Mouse (Mus musculus): ENCODE results near the gene Nebl.

Nebl gene

DNA sequence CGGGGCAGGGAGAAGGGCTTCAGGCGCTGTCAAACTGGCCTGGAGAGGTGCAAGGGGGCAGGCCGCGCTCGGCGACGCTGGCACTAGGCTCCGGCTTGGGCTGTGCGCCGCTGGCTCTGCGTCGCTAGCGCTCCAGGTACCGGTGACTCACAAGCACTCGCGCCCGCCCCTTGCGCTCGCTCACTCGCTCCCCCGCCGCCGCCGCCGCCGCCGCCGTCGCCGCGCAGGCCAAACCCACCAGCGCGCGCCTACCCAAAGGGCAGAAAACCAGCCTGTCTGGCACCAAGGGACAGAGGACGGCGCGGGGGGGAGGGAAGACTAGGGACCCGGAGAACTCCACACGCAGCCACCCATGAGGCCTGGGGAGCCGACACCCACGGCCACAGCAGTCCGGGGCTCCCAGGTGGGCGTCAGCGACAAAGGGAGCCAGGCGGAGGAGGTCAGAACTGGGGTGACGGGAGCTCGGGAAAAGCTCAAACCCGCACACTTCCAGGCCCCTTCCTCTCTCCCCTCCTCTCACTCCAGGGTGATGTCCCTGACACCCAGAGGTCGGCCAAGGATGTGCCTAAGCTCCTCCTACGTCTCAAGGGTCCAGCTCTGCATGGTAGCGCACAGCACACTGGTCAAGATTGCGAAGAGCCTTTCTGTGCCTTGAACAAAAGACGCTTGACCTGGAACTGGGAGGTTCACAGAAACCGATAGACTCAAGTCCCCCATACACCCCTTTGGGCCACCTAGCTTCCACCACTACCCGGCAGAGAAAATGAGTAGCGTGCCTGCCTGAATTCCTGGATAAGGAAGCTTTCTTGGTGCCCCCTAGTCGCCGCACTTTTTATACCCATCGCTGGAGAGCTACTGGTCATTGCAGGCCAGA is at the start of gene Nebl:
Gene Nebl, minus strand, starts transcription at position 508 of the 874 bp plus-strand sequence.
- DNase-seq (ENCODE audit: low read depth, low spot score), result peak; percentile 74

DNA sequence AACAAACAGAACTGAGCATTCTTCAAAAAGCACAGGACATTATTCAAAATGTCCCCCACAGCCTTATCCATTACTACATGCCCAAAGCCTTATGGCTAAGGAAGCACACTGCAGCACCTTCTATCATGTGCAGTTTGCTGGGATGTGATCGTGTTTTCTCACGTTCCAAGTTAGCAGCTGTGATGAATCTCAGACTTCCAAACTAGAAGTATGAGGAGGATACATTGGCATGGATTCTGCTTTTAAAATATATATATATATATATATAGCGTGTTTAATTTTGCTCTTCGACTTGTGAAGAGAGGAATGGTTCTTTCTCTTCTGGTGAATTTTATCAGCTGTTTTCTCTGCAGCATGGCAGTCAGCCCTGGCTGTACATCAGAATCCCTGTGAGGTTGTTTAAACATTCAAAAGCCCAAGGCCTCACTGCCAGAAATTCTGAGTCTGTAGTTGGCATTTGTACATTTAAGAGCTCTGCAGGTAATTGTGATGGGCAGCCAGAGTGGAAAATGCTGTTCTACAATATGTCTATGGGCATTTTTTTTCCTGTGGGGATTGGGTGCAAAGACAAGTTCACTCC is 39.1 kb upstream of the Nebl start:
- DNase-seq (ENCODE audit: low read depth, low spot score), result no peak

DNA sequence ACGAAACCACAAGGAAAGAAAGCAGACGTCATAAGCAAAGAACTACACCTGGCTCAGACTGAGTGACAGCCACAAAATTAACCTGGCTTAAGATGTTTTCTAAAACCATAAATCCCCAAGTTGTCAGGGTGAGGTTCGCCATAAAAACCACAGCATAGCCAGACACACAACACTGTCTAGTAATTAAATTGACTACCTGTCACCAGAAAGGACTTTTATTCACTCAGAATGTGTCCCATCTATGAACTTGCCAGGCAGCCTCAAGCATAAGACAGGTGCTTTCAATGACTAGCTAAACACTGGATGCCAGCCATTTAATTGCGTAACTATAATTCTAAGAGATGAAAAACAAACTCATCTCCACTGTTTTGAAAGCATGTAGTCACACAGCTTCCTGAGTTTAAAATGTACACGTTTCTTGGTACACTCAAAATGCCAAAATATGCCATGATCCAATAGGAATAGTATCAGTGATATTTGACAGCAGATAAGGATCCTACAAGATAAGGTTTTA is 38.0 kb upstream of the Nebl start:
- no peak for DNase-seq (ENCODE audit: low read depth, low spot score)

DNA sequence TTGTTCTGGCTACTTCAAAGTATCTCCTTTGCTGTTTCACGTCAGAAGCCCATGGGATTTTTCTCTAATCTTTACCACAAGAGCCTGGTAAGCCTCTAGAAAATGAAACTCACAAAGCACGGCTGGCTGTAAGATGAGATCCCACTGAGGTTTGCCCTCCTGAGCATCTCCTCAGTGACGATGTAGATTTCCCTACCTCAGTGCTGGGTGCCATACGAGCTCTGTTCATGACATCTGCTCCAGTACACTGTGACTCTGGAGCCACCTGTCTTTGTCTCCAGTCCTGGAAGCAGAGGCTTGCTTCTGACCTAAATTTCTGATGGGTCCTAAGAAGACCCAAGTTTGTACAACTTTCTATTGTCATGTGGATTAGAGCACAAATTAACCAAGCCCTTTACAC is 25.0 kb upstream of the Nebl start:
- DNase-seq (ENCODE audit: low read depth, low spot score), result no peak

DNA sequence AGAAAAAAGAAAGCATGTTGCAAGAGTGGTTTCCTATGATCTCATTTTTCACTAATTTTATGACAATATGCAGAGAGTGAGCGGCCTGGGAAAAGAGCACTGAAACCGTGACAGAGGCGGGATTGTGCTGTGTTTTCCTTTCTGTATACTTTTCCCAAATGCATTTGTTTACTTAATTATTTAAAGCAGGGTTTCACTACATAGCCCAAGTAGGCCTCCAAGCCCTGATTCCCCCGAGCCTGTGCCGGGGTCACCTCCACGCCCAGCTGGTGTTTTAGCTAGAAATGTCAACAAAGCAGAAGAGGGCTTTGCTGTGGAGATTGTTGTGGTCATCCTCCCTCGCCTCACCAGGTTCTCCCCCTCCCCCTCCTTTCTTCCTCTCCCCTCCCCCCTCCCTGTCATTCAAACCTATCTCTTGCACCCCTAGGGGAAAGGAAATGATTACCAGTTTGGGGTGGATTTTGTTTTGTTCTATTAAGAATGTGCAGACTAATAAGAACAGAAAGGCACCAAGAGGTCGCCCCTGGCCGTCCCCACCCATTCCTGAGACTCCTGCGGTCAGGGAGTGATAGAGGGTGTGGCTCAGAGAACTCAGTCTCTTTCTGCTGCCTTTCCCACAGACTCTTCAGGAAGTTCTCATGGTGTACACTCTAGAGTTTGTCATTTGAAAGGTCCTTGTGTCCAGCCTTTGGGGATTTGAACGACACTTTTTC is 10.9 kb upstream of the Nebl start:
- DNase-seq (ENCODE audit: low read depth, low spot score), result peak; percentile 32

DNA sequence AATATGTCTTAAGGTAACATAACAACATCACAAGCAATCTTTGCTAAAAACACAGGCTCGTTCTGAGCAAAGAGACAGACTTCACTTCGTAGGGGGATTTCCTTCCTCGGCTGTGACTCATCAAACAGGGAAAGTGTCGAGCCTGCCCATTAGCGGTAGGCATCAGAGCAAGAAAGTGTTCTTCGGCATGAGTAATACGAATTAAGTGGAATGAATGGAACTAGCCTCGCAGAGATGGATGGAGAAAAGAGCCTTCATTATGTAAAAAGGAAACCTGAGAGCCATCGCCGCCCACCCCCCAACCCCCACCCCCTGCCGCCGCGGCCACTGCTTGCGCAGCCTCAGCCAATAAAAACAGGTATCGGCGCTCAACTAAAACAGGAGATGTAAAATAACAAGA is 10.3 kb upstream of the Nebl start:
- peak; percentile 73 for DNase-seq (ENCODE audit: low read depth, low spot score)

DNA sequence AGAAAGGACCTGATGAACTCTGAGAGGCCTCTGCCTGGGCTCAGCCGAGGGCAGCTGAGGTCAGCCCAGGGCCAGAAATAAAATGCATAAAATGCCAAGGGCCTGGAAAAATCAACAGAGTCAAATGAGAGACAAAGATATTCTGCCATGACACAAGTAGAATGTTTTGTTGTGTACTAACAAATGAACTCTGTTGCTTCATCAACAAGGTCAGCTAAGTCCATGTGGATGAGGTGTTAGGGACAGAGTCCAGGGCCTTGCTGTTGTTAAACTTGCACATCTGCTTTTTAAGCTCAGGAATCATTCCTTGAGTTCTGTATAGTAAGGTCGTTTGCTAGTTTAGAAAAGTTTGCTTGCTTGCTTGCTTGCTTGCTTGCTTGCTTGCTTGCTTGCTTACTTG is 9.2 kb upstream of the Nebl start:
- no peak for DNase-seq (ENCODE audit: low read depth, low spot score)

DNA sequence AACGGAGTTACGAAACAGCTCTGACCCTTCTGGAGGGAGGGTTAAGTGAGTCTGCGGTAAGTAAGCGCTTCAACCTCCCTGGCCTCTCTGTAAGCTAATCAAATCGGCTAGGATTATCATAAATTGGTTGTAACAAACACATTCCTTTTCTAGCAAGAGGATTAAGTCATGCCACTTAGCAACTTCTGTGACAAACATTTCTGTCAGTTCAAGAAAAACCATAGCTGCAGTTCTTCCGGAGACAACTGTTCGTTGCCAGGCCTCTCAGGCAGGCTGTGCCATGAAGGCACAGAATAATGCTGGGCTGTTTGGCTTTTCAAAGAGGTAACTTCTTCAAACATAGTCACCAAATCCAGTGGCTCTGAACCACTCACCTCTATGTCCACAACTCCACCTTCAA is 946 bp upstream of the Nebl start:
- DNase-seq (ENCODE audit: low read depth, low spot score), result no peak

DNA sequence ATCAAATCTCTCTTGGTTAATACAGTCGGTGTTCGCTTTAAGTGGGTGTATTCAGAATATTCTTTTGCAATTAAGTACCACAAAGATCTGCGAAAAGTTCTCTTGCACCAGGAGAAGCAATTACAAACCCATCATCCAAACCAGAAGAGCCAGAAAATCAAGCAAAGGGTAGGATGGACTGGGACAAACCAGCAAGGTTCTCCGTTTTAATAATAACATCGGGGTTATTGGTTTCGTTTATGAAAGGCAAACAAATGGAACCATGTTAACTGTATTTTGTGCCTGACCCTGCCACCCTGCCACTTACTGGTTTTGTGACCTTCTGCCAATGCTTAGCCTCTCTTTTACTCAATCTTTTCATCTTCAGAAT is 552 bp upstream of the Nebl start:
- DNase-seq (ENCODE audit: low read depth, low spot score), result no peak

DNA sequence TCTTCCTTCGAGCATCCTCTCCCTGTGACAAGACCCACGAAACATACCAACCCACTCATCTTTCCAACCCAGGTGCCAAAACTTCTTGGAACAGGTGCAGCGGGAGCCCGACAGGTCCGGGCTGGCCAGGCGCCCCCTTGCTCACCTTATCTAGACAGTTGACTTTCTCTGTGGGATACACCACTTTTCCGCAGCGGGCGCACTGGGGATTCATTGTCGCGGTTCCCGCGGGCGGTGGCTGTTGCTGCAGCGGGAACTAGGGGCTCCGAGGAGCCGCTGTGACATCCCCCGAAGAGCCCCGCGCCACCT is 662 bp downstream of the Nebl start:
- DNase-seq (ENCODE audit: low read depth, low spot score), result no peak

DNA sequence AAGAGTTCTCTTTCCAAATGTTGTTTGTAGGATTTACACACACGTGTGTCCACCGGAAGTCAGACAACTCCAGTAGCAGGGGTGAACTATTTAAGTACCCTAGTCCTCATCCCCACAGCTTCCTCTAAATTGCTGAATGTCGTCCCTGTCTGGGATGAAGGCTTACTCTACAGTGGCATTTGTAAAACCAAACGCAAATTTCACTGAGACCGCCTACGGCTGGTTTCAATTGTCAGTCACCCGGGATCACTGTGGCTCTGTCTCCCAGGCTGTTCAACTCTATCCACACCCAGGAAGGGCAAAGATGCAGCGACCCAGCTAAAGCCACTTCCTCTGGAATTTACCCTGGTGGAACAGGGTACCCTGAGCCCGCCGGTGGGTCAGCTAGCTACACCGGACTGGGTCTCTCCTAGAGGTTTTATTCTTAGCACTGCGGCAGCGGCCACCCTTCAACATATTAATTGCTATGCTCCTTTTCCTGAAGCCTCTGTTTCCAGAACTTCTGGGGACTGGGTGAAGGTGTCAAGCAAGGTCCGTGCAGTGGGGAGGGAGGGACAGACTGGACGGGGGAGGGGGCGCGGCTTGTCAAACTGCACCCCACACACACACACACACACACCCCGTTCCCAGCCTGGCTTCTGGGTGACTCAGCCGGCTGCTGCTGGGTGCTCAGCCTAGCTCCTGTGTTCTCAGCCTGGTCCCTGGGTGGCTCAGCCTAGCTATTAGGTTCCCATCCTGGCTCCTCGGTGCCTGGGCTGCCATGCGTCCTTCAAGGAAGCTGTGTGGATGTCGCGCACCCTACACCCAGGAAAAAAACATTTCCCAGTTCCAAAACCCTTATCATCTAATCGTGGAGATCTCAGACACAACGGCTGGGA is 1.3 kb downstream of the Nebl start:
- peak; percentile 27 for DNase-seq (ENCODE audit: low read depth, low spot score)

DNA sequence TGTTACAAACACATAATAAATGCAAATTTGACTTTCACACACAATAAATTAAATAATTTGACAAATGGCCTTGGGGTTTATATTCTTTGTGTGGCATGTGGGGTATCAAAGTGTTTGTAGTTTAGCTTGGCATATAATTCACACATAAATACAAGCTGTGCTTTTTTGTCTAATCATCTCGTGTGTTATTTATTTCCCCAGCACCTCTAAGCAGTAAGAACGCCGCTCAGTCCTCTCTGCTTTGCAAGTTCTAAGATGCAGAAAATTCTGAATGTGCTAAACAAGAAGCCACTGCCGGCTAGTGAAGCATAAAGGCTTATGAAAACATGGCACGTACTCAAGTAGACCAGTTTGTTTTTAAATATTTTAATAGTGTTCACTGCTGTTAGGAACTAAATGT is 6.9 kb downstream of the Nebl start:
- no peak for DNase-seq (ENCODE audit: low read depth, low spot score)

DNA sequence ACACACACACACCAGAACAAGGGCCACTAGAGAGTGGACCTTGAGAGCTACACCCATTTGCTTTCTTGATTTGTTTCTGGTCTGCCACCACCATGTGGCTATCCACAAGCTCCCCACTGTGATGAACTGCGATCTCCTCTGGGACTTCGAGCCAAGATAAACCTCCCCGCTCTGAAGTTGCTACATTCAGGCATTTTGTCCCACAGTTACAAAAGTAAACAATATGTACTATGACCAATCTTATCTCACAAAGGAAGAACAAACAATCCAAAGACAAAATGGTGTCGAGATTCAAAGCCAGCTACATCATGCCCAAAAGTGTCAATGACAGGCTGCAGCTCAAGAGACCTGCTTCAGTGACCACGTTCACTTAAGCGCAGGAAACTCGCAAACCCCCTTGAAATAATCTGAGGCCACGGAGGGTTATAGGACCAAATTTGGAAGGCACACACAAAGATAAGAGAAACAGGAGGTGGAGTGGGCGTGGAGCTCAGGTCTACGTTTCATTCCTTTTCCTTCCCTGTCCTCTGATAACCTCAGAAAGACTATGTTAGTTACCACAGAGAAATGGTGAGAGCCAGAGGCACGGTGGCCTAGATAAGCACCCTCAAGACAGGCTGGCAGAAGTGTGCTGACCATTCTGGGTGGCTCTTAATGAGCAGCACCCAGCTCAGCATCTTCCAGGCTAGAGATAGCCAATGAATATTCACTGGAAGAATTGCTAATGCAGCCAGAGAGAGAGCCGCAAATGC is 7.8 kb downstream of the Nebl start:
- no peak for DNase-seq (ENCODE audit: low read depth, low spot score)

DNA sequence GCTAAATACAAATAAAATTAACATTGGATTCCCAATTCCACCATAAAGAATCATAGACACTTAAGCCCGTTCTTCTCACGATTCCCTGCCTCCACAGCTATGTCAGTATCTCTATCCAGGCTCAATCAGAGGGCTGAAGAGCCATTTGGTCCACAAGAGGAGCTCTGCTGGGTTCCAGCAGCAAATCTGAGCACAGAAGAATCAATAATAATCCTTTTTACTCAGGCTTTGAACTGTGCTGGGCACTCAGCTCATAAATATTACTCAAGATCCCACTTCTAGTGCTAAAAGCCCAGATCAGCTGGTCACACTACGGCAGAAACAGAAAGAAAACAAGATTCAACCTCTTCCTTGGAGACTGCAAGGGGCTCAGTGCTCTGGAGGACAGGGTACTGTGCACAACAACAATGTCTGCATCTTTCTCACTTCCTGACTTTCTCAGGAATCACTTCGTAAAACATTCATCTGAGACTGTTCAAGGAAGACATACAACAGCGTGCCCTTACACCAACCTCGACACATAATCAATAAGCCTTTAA is 10.0 kb downstream of the Nebl start:
- no peak for DNase-seq (ENCODE audit: low read depth, low spot score)

DNA sequence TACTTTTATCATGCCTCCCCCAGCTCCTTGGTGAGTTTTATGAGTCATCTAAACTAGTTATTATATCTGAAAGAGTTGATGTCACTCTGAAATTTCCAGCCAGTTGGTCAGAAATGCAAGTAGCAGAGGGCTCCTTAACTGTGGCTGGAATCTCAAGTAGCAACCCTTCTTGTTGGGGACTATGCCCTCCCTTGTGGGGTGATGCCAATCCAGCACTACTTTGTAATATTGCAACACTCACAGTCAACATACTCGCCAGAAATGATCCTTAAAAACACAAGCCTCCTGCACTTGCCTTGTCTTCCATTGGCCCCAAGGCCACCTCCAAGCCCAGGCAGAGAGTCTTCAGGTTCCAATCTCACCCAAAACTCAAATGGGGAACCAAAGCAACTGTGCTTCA is 13.0 kb downstream of the Nebl start:
- DNase-seq (ENCODE audit: low read depth, low spot score), result no peak

DNA sequence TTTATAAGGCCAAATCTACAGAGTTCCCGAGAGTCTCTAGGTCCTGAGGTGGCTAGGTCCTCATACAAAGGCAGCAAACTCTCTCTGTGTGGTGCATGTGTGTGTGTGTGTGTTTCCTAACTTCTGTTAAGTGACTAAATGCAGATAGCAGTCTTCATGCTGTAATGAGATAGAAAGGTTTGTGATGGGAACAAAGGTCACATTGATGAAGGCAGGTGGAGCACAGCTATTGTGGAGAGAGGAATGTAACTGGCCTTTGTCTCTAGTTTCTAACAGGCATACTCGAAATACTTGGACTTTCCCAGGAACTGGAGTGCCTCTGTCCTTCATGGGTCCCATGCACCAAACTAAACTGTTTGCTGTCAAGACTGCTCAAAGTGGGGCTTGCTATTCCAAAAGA is 14.1 kb downstream of the Nebl start:
- no peak for DNase-seq (ENCODE audit: low read depth, low spot score)

DNA sequence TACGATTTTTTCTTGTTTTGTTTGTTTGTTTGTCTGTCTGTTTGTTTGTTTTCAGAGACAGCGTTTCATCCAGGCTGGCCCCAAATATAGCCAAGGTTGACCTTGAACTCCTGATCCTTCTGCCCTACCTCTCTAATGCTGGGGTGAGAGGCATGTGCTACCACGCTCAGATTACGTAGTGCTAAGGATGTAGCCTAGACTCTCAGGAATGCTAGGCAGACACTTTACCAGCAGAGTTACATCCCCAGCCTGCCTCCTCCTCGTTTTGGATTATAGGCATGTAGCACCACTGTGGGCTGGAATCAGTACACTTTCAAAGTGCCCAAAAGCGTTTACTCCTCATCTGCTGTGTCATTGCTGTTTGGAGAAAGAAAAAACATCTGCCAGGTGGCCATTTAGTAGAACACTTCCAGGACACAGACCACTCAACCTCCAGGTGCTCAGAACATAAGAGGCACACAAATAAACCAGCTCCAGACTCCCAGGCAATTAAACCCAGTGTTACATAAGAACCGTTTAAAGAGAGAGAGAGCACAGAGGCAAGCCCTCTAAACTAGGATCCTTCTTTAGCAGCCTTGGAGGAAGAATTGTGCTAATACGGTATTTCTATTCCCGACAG is 16.0 kb downstream of the Nebl start:
- DNase-seq (ENCODE audit: low read depth, low spot score), result no peak

DNA sequence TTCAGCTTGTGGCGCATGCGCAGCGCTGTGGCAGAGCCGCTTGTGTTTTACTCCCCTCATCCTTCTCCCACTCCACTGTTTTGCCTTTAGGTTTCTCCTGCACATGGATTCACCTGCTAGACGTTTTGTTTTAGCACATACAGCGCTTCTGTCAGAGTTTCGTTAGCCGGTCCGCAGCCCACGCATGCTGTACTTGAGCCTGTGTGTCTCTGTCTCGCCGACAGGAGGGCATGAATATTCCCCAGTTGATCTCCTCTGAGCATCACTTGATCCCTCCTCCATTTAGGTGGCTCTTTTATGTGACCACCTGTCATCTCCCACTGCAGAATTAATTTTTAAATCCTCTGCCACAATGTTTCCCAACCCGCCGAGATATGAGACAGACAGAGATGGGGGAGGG is 16.6 kb downstream of the Nebl start:
- DNase-seq (ENCODE audit: low read depth, low spot score), result no peak

DNA sequence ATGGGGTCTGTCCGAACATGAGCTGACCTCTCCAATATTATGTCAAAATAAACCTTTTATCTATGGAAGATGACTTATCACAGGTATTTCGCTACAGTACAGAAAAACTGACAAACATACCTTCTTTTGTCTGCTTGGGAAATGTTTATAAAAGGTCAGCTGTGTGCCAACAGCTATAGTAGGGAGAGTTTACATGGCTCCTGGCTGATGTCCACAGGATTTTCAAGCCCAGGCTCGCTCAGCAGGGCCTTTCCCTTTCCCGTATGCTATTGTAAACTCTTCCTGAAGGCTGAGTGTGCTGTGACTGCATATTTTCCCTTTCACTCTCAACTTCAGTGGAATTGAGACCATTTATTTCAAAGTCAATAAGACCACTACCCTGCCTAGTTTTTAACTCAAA is 17.1 kb downstream of the Nebl start:
- DNase-seq (ENCODE audit: low read depth, low spot score), result no peak

DNA sequence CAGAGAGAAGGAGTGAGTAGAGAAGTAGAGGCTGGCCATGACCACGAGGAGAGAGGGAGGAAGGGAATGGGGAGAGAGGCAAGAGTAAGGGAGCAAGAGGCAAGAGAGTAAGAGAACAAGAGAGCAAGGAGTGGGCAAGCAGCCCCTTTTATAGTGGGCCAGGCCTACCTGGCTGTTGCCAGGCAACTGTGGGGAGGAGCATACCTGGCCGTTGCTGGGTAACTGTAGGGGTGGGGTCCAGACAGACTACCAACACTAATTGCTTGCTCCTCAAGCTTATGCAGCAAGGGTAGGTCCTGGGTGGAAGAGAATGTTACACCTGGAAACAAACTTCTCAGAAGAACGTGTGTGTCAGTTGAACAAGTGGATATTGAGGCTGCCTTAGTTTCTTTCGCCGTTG is 20.0 kb downstream of the Nebl start:
- DNase-seq (ENCODE audit: low read depth, low spot score), result no peak

Data from CD4-positive helper T cell, adult 2 months (primary cell).